Mouse (Mus musculus): ENCODE data around the gene Pla2g4a. TPM values are rescaled to one million over a fixed set of nuclear protein-coding genes. Genes with fewer than 3 reads are reported as not detected.
"Not testable (repeated sequence)": the region's sequence is repeated elsewhere in the genome, so short reads cannot be mapped to it uniquely, and the experiment has no call there.

Pla2g4a gene
- total RNA-seq, 2 experiments from 2014 or later = 2.3 to 2.4 TPM

- DNase-seq = no peak
Measured at GRCm38 (mm10) chr1:149937825-149938224, 23.3 kb downstream of the Pla2g4a start.

- no peak for DNase-seq
Measured at GRCm38 (mm10) chr1:149929140-149929539, 31.9 kb downstream of the Pla2g4a start.

- DNase-seq = not testable (repeated sequence)
Measured at GRCm38 (mm10) chr1:149923737-149924136, 37.4 kb downstream of the Pla2g4a start.

GRCm38 (mm10) chr1:149922219-149922618 is 38.9 kb downstream of the Pla2g4a start:
- no peak for DNase-seq

GRCm38 (mm10) chr1:149921325-149921724 is 39.8 kb downstream of the Pla2g4a start:
- no peak for DNase-seq

GRCm38 (mm10) chr1:149919301-149919700 is 41.8 kb downstream of the Pla2g4a start:
- DNase-seq = peak; percentile 9 to 47

- no peak for DNase-seq
Measured at GRCm38 (mm10) chr1:149912984-149913383, 48.1 kb downstream of the Pla2g4a start.

GRCm38 (mm10) chr1:149911050-149911449 is 50.0 kb downstream of the Pla2g4a start:
- DNase-seq = no peak

- DNase-seq = peak; percentile 57 to 81
Measured at GRCm38 (mm10) chr1:149898001-149898625, 63.0 kb downstream of the Pla2g4a start.

- no peak for DNase-seq
Measured at GRCm38 (mm10) chr1:149896590-149896989, 64.5 kb downstream of the Pla2g4a start.

- no peak for DNase-seq
Measured at GRCm38 (mm10) chr1:149894940-149895339, 66.2 kb downstream of the Pla2g4a start.

GRCm38 (mm10) chr1:149893903-149894302 is 67.2 kb downstream of the Pla2g4a start:
- no peak for DNase-seq

- no peak for DNase-seq
Measured at GRCm38 (mm10) chr1:149891057-149891456, 70.0 kb downstream of the Pla2g4a start.

- no peak for DNase-seq
Measured at GRCm38 (mm10) chr1:149882419-149883025, 78.6 kb downstream of the Pla2g4a start.

GRCm38 (mm10) chr1:149878175-149878574 is 82.9 kb downstream of the Pla2g4a start:
- no peak for DNase-seq

- DNase-seq = no peak
Measured at GRCm38 (mm10) chr1:149876502-149876901, 84.6 kb downstream of the Pla2g4a start.

- peak; percentile 19 to 40 for DNase-seq
Measured at GRCm38 (mm10) chr1:149871625-149872024, 89.5 kb downstream of the Pla2g4a start.

GRCm38 (mm10) chr1:149867323-149867722 is 93.8 kb downstream of the Pla2g4a start:
- DNase-seq = no peak

- DNase-seq = no peak
Measured at GRCm38 (mm10) chr1:149866202-149866601, 94.9 kb downstream of the Pla2g4a start.

GRCm38 (mm10) chr1:149862801-149863200 is 98.3 kb downstream of the Pla2g4a start:
- peak; percentile 72 to 80 for DNase-seq

- DNase-seq = no peak
Measured at GRCm38 (mm10) chr1:149862181-149862580, 98.9 kb downstream of the Pla2g4a start.

GRCm38 (mm10) chr1:149861543-149861942 is 99.5 kb downstream of the Pla2g4a start:
- DNase-seq = no peak

GRCm38 (mm10) chr1:149858734-149859133 is 102.4 kb downstream of the Pla2g4a start:
- no peak for DNase-seq

GRCm38 (mm10) chr1:149856720-149857119 is 104.4 kb downstream of the Pla2g4a start:
- peak; percentile 82 to 85 for DNase-seq
